Mouse (Mus musculus): ENCODE results near the gene Olfr395.
"Not testable (repeated sequence)": the region's sequence is repeated elsewhere in the genome, so short reads cannot be mapped to it uniquely, and the experiment has no call there.

Olfr395 gene

GRCm38 (mm10) chr11:73909199-73909598, at the start of gene Olfr395:
Gene Olfr395, minus strand, starts transcription at chr11:73909299.
- not testable (repeated sequence) for DNase-seq (ENCODE audit: low spot score in 2 of 2)

- DNase-seq (ENCODE audit: low spot score in 2 of 2) = no peak
Measured at GRCm38 (mm10) chr11:73936377-73936776, 27.3 kb upstream of the Olfr395 start, which contains the start of gene Olfr23. Gene Olfr23, plus strand, starts transcription at chr11:73936677.

GRCm38 (mm10) chr11:73890671-73891070, 18.4 kb downstream of the Olfr395 start, which contains the start of gene Olfr394:
Gene Olfr394, minus strand, starts transcription at chr11:73890771.
- no peak for DNase-seq (ENCODE audit: low spot score in 2 of 2)

All from spleen, postnatal 14 days (tissue).